Mouse (Mus musculus) liver (tissue): ENCODE measurements at regions not wholly inside any gene's neighbourhood (a gene's known extent, or its start where the extent isn't known, plus 50 kb on each side); places are given as distances from the start of the nearest gene placed in this dataset.

Experiments
- DNase-seq: peaks from one replicate; pipeline ENCODE4 v3.0.0-alpha.2; 2020; ENCODE audit warnings: mixed read lengths

DNA sequence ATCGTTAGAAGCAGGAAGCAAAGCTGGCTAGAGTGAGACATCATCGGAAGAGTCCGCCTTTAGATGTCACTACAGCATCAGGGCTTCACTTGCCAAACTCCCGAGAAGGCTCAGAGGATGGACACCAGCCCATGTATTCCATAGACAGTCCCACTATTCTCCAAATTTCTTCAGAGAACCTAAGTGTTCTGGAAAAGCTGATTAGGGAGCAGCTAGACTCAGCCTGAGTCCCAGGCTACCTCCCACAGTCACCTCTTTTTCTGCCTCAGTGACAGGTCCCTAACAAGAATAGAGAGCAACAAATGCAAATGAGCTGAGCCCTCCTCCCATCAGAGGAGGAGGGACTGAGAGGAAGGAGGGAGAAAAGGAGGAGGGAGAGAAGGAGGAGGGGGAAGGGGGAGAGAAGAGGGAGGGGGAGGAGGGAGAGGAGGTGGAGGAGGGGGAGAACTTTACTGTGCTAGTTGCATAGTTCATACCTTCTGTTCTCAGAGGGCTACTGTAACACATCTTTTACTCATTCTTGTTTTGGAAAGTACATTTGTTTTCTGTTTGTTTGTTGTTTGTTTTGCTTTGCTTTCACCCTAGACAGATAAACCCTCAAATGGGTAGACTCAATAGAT is 465.8 kb downstream of the Tmem182 start:
- no peak for DNase-seq

DNA sequence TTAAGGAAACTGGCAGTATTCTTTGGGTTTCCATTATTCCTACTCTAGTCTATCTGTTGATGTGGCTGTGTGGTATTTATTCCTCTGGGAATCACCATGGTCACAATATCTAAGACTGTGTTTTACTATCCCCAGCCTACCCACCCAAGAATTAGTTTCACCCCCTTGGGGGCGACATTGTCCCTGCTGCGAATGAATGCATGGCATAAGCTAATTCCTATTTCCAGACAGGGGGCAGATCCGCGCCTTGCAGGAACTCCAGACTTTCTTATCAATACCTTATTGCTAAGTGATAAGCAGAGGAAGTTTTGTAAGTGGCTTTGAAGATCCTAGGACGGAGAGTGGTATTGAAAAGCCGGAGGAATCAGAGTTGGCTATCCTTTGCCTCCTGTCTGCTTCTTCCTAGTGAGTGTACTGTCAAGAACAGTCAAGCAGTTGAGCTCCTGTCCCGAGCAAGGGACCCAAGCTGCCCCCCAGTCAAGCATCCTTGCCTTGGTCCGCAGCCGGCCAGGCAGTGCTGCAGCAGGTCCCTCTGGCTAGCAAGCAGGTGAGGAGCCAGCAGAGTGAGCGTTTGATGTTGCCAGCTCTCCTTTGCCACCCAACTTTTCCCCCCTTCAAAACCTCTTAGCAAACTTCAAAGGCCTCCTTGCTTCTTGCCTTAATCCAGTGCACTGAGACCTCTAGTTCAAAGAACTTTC is 469.3 kb downstream of the Tmem182 start:
- no peak for DNase-seq

DNA sequence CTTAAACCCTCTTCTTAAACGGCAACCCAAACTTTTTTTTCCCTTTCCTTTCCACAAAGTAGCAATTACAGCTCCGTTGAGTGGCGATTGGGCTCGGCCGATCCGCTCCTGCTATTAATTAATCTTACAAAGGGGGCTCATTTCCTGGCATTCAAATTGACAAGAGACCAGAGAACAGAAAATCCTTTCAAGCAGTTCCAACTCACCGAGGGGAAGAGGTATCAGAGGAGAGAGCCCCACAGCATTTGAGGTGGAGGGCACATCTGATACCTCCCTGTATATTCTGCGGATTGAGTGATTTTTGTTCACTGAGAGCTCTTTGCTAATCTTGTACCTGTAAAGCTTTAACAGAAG is 469.8 kb downstream of the Tmem182 start:
- no peak for DNase-seq

DNA sequence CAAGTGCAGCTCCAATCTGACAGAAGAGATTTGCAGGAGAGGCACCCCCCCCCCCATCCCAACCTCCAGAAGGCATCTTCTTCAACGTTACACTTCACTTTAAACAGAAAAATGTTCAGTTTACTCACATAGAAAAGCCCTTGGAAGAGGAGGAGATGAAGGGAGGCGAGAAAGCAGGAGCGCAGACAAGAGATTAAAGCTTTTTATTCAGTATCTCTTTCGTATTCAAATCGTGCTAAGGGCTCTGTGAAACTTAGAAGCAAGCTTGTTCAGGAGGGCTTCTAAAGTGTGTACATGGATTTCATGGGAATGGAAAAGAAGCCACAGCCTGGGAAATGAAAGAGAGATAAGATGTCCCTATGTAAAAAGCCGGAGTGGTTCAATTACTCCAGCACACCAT is 470.2 kb downstream of the Tmem182 start:
- no peak for DNase-seq

DNA sequence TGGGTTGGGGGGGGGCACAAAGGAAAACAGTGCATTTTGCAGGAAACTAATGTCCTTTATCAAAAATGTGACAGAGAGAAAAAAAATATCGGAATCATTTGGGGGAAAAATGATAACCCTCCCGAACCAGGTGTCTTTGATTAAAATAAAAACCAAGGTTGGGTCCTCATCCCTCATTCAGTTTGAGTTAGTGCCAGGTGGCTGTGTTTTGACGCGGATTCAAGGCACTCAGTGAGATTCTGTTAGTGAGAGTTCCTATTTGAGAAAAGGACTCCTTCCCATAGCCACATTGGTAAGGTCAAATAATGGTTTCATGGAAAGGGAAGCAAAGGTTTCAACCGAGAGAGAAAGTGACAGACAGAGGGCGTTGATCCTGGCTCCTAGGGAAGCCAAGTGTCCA is 470.9 kb downstream of the Tmem182 start:
- no peak for DNase-seq

DNA sequence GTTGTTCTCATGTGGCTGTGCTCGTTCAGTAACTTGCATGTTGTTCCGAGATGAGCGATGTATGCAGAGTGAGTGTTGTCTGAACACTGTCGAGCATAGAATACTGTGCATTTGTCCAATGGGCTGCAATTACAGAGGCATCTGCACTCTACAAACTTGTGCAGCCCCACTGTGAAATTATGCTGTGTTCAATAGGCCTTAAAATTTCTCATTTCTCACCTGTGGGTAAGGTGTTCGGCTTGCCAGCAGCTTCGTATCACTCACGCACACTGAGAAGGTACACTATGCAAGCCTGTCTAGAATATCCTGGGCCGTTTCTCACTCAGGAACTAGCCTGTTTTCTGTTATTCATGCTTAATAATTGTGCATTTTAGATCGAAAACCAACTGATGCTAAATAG is 479.8 kb downstream of the Tmem182 start:
- DNase-seq = no peak

DNA sequence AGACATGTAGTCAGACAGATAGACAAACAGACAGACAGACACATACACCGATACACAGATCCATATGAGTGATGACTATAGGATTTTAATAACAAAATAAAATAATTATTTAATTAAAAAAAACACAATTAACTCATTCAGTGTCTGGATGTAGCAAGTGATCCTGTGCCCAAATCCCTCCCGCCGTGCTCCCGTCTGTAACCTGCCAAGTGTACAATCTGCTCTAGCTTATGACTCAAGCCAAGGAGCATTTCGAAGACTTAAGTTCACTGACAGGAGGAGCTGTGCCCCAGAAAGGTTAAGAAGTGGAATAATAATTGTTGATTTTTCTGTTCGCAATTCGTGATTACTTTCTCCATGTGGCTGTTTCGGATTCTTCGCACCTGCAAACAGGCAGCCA is 480.8 kb downstream of the Tmem182 start:
- DNase-seq = no peak

DNA sequence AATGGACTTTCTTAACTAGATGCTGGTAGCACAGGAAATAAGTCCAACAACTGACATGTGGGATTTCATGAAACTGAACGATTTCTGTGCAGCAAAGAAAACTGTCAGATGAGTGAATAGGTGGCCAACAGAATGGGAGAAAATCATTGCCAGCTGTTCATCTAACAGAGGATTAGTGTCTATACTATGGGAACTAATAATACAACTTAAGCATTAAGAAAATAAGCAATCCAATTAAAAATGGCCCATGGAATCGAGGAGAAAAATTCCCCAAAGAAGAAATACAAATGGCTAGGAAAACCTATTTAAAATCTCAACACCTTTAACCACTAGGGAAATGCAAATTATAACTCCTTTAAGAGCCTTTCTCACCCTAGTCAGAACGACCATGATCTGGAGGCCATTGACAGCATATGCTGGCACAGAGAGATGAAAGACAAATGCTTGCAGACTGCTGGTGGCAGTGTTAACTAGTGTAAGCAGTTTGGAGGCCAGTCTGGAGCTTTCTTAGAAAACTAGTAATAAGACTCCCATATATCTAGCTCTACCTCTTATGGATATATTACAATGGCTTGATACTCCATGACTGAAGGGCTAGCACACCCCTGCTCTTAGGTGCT is 521.6 kb downstream of the Tmem182 start:
- DNase-seq = no peak

DNA sequence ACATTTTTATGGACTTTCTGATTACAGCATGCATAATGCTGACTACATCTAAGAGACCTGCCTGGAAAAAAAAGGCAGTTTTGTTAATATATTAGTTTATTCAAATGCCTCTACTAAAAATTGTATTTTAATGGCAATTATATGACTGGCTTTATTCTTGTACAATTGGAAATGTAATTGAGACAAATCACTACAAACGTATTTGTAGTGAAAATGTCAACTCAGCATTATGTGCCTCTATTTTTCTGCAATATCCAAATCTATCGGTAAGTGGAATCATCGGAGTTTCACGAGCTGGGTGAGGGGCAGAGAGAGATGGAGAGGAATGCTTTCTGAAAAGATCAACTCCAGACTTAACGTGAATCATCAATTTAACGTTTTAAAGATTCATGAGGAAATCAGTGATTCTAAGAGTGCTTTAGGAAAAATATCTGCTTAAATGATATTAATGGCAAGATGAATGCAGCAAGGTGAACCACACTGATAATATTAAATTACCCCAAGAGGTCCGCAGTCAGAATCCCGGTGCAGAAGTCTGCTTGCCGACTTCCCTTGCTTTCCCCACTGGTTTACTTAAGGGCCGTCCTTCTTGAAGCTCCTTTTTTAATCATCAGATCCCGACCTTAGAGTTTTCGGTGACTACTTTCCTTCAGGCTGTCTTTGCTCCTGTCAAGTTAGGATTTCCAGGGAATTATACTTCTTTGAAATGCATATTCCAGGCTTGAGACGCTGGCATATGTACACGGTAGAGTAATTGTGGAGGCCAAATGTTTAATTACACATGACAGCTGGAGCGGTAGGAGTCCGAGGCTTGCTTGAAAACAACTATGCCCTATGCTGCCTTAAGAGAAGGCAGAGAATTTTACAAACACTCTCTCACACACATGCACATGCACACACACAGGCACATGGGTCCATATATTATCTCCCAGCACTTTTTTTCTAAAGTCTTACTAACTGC is 544.7 kb downstream of the Tmem182 start:
- DNase-seq = no peak

DNA sequence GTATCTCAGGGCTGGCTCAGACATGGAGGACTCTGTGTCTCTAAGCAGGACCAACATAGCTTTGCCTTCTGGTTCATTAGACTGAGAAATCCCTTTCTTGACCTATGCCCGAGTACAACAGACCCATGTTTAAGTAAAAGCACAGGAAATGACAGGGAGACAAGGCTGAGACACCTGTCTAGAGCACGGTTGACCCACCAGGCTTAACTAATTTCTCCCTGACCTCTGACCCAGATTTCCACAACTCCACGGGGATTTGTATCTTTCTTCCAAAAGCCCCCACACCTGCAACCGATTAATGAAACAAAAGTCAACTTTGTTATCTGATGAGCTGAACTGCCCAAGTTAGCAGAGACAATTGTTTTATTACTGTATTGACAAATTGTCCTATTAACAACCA is 553.7 kb downstream of the Tmem182 start:
- DNase-seq = no peak

DNA sequence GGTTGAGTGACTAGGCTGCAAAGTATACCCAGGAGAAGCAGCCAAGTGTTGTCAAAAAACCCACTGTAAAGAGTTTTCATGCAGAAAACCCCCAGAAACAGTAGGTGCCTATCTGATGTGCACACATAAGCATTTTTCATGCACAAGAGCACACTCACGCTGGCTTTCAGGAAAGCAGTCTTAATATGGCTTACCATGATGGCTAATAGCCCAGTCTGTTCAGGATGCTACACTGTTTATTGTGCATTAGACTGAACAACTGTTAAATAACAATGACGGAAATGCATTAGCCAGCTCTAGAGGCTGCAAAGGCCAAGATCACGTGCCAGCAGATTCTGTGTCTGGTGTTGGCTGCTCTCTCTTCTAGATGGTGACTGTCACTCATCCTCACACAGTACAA is 556.1 kb downstream of the Tmem182 start:
- no peak for DNase-seq

DNA sequence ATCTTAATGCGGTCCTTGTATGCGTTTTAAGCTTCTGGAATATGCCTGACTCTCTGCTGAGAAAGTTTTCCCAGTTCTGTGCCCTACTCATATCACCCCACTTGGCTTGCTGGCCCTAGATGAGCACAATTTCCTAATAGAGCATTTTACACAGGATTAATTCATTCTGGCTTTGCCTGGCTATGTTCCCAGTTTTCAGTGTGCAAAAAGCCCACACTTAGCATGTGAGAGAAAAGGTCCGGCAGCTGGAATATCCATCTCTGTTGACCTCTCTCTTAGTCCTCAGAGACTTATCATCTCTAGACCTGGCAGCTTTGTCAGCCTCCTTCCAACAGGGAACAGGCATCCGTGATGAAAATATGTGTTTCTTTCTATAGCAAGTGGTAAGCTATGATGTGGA is 574.6 kb downstream of the Tmem182 start:
- no peak for DNase-seq

DNA sequence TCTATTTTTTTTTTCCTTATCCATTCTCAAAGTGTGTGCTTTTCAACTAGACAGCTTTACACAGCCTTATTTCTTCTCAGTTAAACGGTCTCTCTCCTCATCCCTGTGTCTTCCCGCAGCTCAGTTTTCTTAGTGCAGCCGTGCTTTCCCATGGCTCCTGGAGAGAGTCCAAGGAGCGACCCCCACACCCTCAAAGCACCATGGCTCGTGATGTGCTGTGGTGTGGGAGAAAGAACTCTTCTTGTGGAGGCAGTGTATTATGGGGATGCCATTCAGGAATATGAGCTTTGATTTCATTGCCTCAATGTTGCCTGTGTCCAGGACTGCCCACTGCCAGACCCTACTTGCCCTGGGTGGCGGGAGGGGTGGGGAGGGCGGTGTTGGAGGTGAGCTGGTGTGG is 576.1 kb downstream of the Tmem182 start:
- no peak for DNase-seq

DNA sequence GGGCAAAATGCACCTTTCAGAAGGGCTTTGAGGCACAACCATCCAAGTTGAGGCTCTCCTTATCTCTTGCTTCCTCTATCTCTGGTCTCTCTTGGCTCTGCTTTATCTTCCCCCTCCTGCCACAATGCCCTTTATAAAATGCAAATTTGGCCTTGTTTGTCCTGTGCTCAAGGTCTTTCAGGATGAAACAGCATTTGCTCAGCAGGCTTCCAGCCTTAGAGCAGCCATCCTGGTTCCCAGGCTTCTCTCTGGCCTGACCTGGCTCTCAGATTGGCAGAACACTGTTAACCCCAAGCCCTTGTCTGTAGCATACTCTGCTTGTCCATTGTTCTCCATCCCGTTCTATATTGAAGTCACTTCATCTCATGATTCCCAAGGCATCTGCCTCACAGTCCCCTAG is 579.3 kb downstream of the Tmem182 start:
- no peak for DNase-seq

DNA sequence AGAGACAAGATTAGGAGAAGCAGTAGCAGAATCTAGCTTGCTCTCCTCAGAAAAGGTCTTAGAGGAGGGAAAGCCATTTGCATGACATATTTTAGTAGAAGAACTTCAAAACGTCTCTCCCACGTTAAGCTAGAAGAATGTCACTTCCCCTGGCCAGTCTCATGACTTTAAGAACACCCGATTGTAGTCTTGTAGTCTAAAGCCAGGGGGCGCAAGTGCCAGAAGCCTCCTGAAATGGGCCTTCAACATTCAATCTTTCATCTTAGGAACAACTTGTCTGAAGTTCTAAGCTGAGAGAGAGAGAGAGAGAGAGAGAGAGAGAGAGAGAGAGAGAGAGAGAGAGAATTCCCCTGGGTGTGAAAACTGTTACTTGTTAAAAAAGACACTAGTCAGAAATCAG is 581.0 kb downstream of the Tmem182 start:
- DNase-seq = no peak

DNA sequence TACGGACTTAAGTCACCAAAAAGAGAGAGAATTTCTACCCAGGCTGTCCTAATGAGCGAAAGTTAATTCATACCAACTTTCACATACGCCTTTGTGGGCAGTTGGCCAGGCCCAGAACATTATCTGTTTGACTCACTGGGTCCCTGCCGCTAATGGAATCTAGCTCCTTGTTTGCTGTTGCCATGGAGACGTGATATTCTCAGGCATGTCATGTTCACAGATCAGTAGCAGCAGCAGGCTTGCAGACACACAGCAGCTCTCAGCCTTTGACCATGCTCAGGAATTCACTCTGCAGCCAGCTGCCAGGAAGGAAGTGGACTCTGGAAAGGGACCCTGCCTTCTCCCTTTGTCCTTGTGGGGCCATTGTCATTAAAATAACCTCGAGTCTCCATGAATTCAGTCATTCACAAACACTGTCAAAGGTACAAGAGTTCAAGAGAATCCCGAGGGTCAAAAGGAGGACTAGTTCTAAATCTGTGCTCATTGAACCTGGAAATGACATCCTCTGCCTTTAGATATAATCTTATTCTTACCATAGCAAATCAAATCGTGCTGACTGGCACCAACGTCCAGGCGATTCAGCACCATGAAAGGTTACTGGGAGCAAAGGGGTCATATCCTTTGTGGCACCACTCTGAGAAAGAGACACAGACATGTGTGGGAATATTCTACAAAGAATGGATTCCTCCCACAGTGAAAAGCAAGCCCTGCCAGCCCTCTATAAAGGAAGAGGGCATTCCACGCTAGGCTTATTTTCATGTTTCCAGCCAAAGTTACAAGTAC is 584.9 kb downstream of the Tmem182 start:
- DNase-seq = peak; percentile 30

DNA sequence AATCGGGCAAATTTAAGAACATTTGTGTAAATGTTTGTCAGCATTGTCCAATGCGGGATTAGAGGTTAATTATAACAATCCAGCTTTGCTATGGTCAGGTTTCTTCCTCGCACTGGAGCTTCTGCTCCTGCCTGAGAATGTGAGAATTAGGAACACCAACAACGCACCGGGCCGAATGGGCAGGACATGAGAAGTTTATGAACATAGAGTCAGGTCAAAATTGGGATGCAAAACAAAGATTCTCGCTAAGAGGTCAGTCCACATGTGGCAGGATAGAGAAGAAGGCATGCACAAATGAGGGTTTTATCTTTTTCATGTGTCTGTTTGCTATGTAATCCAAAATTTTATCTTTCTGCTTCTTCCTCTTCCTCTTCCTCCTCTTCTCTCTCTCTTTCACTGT is 585.7 kb downstream of the Tmem182 start:
- DNase-seq = no peak

DNA sequence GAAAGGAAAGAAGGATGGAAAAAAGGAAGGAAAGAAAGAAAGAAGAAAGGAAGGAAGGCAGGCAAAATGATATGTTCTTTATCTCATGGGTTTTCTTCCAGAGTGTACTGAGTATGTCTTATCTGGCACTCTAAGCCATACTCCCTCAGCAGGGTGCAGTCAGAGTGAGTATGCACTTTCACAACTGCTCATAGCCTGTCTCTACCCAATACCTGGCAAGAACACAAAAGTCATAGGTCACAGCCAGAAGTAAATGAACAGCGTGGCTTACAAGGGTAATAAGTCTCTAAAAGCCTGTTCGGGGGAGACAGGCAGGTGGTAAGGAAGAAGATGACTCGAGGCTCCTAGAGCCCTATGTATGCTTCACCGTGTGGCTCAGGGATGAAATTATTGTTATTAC is 587.9 kb downstream of the Tmem182 start:
- no peak for DNase-seq

DNA sequence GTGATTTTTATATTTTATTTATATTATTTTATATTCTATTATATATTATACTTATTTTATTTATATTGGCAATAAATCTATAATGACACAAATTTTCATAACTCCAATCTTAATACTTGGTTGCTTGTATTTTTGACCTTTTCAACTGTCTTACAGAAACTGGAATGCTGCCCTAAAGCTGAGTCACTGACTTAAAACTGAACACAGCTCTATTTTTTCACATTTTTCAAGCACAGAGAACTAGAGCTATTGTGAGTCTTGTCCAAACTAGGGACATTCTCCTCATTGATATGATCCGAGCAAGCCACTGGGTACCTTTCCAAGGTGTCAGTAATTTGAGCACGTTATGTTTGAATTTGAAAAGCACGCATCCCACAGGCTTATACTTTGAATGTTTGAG is 589.7 kb downstream of the Tmem182 start:
- DNase-seq = no peak

DNA sequence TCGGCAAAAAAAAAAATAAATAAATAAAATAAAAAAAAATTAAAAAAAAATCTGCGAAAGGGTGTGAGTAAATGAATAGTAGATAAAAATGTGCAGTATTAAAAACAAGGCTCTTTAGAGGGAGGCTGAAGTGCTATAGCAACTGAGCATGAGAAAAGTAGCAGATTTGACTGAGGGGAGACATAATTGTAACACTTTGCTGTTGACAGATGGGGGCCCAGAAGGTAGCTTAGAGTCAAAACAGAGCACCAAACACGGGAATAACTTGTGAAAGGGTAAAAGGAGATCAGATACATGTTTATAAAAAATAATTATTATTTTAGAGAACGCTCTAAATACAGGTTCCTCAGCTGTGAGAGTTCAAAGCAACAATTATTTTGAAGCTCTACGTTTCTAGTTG is 605.1 kb downstream of the Tmem182 start:
- DNase-seq = no peak

DNA sequence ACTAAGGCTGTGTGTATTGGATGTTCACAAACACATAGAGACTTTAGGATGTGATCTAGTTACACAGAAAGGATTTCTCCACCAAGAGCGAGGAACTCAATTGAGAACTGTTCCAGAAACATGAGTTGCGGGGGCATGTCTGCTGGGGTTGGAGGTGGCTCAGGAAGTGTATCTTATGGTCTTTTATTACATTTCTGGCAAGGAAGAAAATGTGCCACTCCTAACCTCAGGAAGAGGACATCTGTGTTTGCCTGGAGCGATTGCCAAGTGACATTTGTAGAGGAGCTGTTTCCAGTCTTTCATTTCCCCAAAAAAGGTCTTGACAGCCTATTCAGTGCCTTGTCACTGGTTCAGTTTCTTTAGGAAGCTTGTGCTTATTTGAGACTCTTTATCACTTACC is 606.2 kb downstream of the Tmem182 start:
- no peak for DNase-seq

DNA sequence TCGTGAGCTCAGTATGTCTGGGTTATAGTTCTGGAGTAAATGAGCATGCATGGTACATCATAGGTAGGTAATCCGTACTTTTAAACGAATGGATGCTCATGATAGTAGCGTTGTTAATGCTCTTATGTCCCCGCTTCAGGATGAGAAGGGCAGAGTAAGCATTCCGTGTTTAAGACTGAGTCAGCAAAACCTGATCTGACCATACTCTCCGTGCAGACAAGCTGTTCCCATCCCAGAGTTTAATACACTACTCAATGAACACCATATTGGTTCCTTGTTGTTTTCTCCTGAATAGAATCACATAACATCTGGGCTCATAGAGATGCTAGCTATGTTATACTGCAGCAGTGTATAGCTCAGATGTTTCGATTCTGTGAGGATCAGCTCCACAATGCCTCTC is 606.7 kb downstream of the Tmem182 start:
- DNase-seq = no peak
